Mouse (Mus musculus): ENCODE results near the gene Rxrb. TPM values are rescaled to one million over a fixed set of nuclear protein-coding genes. Genes with fewer than 3 reads are reported as not detected.

Rxrb gene
- total and polyA plus RNA-seq, 3 experiments = 27.0 to 47.7 (median 36.9) TPM

- TF ChIP-seq E2F4 (IDR thresholded peaks at IDR 0.05; ENCODE audit: insufficient replicate concordance, low read depth, low read length) (no peak), CHD1 (IDR thresholded peaks at IDR 0.05; ENCODE audit: low read depth, low read length) (0 out of 2 replicates have a peak, but pooled peaks have one; percentile 28), MEF2A (IDR thresholded peaks at IDR 0.05; ENCODE audit: borderline replicate concordance, low read depth, low read length) (no peak), MAFK (IDR thresholded peaks at IDR 0.05; ENCODE audit: insufficient replicate concordance, low read length) (no peak), JUND (conservative IDR thresholded peaks at IDR 0.05; ENCODE audit: low read depth, low read length) (no peak), TCF12 (IDR thresholded peaks at IDR 0.05; ENCODE audit: low read depth, low read length) (peak; percentile 57; the same call in 1 of the 2 replicates), UBTF (IDR thresholded peaks at IDR 0.05; ENCODE audit: low read depth, low read length) (peak; percentile 96), TBP (conservative IDR thresholded peaks at IDR 0.05; ENCODE audit: low read depth, low read length) (peak; percentile 69; the same call in 1 of the 2 replicates), CTCF (conservative IDR thresholded peaks at IDR 0.05 in 1 of 2, IDR thresholded peaks at IDR 0.05 in 1 of 2; ENCODE audit: low read depth in 2 of 2, low read length in 2 of 2) (peak in 1 of 2 experiments; percentile 28; a peak in 2 of 4 replicates), POLR2AphosphoS2 (IDR thresholded peaks at IDR 0.05; ENCODE audit: low read depth, low read length) (peak; percentile 99), RCOR1 (conservative IDR thresholded peaks at IDR 0.05; ENCODE audit: low read depth, low read length) (0 out of 2 replicates have a peak, but pooled peaks have one; percentile 48), SMC3 (IDR thresholded peaks at IDR 0.05; ENCODE audit: low read depth, low read length) (no peak), ETS1 (conservative IDR thresholded peaks at IDR 0.05; ENCODE audit: low read depth, low read length) (no peak), MAZ (IDR thresholded peaks at IDR 0.05; ENCODE audit: low read depth, low read length) (no peak), ELF1 (IDR thresholded peaks at IDR 0.05; ENCODE audit: low read depth, low read length) (peak; percentile 75), KAT2A (IDR thresholded peaks at IDR 0.05; ENCODE audit: insufficient replicate concordance, low read length) (no peak), USF1 (IDR thresholded peaks at IDR 0.05; ENCODE audit: low read depth, low read length) (no peak), NELFE (IDR thresholded peaks at IDR 0.05; ENCODE audit: low read depth, low read length) (peak; percentile 60; the same call in 1 of the 2 replicates), USF2 (conservative IDR thresholded peaks at IDR 0.05; ENCODE audit: low read depth, low read length) (no peak)
Observed at GRCm38 (mm10) chr17:34027656-34028223, 3.9 kb upstream of the Rxrb start, which contains the start of gene H2-Ke6 (continued).

GRCm38 (mm10) chr17:34028501-34029149, 3.0 kb upstream of the Rxrb start:
- in situ Hi-C loops (cut with MboI; ENCODE audit: low pct_ligation_motif_present, low pct_unique_long_range_greater_than_20kb, low sequenced_read_pairs) = no loop called here

More at GRCm38 (mm10) chr17:34028501-34029149, 3.0 kb upstream of the Rxrb start:
- Histone ChIP-seq H3K9ac (ENCODE audit: insufficient read depth, low read depth) (no peak overlapping the region), H3K27ac (ENCODE audit: insufficient read depth, low read depth) (no peak overlapping the region; the same call in 1 of the 2 replicates), H3K4me2 (ENCODE audit: insufficient read depth, low read depth, poor library complexity, severe bottlenecking) (no peak overlapping the region), H3K27me3 (replicated peaks) (no peaks in the 10 kb centered on the region), H3K79me2 (replicated peaks; ENCODE audit: control insufficient read depth, extremely low read depth, insufficient read depth, poor library complexity, severe bottlenecking) (peaks cover 33% of the 10 kb centered on the region), H3K4me3 (replicated peaks in 1 of 3; ENCODE audit: low read depth in 2 of 3, low read length in 2 of 3, poor library complexity in 1 of 3) (no peak overlapping the region), H3K9me3 (replicated peaks; ENCODE audit: low read length) (no peaks in the 10 kb centered on the region), H3K36me3 (replicated peaks in 1 of 2; ENCODE audit: control insufficient read depth in 1 of 2, insufficient read depth in 1 of 2, low read length in 1 of 2) (peaks cover 21 to 33% of the 10 kb centered on the region in 2 experiments), H3K4me1 (ENCODE audit: control insufficient read depth in 1 of 2, insufficient read depth in 2 of 2) (peaks cover 35 to 63% of the 10 kb centered on the region in 2 experiments)
- no peak for DNase-seq (ENCODE audit: extremely low read depth)
- dilution Hi-C loops (cut with MboI; ENCODE audit: extremely low pct_ligation_motif_present, extremely low pct_unique_long_range_greater_than_20kb, low sequenced_read_pairs) = no loop called here
- TF ChIP-seq MYC (IDR thresholded peaks at IDR 0.05; ENCODE audit: low read depth, low read length) (no peak), ETS1 (conservative IDR thresholded peaks at IDR 0.05; ENCODE audit: low read depth, low read length) (no peak), GABPA (IDR thresholded peaks at IDR 0.05; ENCODE audit: insufficient replicate concordance, low read depth, low read length) (no peak), MEF2A (IDR thresholded peaks at IDR 0.05; ENCODE audit: borderline replicate concordance, low read depth, low read length) (no peak), ZKSCAN1 (IDR thresholded peaks at IDR 0.05; ENCODE audit: borderline replicate concordance, low read depth, low read length) (no peak), TCF12 (IDR thresholded peaks at IDR 0.05; ENCODE audit: low read depth, low read length) (no peak), NRF1 (IDR thresholded peaks at IDR 0.05; ENCODE audit: low read depth, low read length) (no peak), USF1 (IDR thresholded peaks at IDR 0.05; ENCODE audit: low read depth, low read length) (no peak), ELF1 (IDR thresholded peaks at IDR 0.05; ENCODE audit: low read depth, low read length) (no peak), SIN3A (IDR thresholded peaks at IDR 0.05; ENCODE audit: low read length) (no peak), PAX5 (IDR thresholded peaks at IDR 0.05; ENCODE audit: low read length) (no peak), KAT2A (IDR thresholded peaks at IDR 0.05; ENCODE audit: insufficient replicate concordance, low read length) (no peak), NELFE (IDR thresholded peaks at IDR 0.05; ENCODE audit: low read depth, low read length) (no peak), IRF4 (IDR thresholded peaks at IDR 0.05; ENCODE audit: low read depth, low read length) (no peak), JUND (conservative IDR thresholded peaks at IDR 0.05; ENCODE audit: low read depth, low read length) (no peak), RCOR1 (conservative IDR thresholded peaks at IDR 0.05; ENCODE audit: low read depth, low read length) (no peak), MAFK (IDR thresholded peaks at IDR 0.05; ENCODE audit: insufficient replicate concordance, low read length) (no peak), MAZ (IDR thresholded peaks at IDR 0.05; ENCODE audit: low read depth, low read length) (no peak), RAD21 (IDR thresholded peaks at IDR 0.05; ENCODE audit: low read depth, low read length) (no peak)

All from CH12.LX (cell line).